Mouse (Mus musculus) liver, adult 2 months (tissue): Measurements from ENCODE around the gene Auts2. TPM values are rescaled to one million over a fixed set of nuclear protein-coding genes. Genes with fewer than 3 reads are reported as not detected.

Source experiments
- DNase-seq: peaks from one replicate; pipeline ENCODE4 v3.0.0-alpha.2; 2011; ENCODE audit warnings: low read depth, low spot score; ENCODE audit errors: extremely low read depth
- H3K27ac ChIP-seq: fragments of 200-500 bp; replicated peaks from 2 replicates; pipeline ENCODE4 v1.5.1; 2012; ENCODE audit warnings: low read depth, mild to moderate bottlenecking, control low read depth, inconsistent platforms, low read length; ENCODE audit not compliant: insufficient read depth
- H3K27me3 ChIP-seq: fragments of 200-500 bp; 2 replicates; pipeline ENCODE4 v1.6.1; 2012; ENCODE audit warnings: mild to moderate bottlenecking, moderate library complexity, low read length, inconsistent platforms; ENCODE audit not compliant: control insufficient read depth, insufficient read depth
- H3K36me3 ChIP-seq: fragments of 200-500 bp; 2 replicates; pipeline ENCODE4 v1.6.1; 2012; ENCODE audit warnings: low read length, inconsistent platforms; ENCODE audit not compliant: control insufficient read depth, insufficient read depth
- H3K4me1 ChIP-seq: fragments of 200-500 bp; 2 replicates; pipeline ENCODE4 v1.6.1; 2011; ENCODE audit warnings: low read length; ENCODE audit not compliant: control insufficient read depth, insufficient read depth
- H3K4me3 ChIP-seq: fragments of 200-500 bp; 2 replicates; pipeline ENCODE4 v1.5.1; 2011; ENCODE audit warnings: low read depth, mild to moderate bottlenecking, control low read depth, low read length, moderate library complexity; ENCODE audit not compliant: insufficient read depth
- H3K79me2 ChIP-seq: fragments of 200-500 bp; 2 replicates; pipeline ENCODE4 v1.6.1; 2012; ENCODE audit warnings: inconsistent platforms, mild to moderate bottlenecking, low read length, moderate library complexity; ENCODE audit not compliant: control insufficient read depth, insufficient read depth
- H3K9ac ChIP-seq: fragments of 200-500 bp; 2 replicates; pipeline ENCODE4 v1.6.1; 2012; ENCODE audit warnings: low read depth, mild to moderate bottlenecking, control low read depth, inconsistent platforms, low read length
- CTCF ChIP-seq: fragments of 200-500 bp; IDR thresholded peaks from 2 replicates; pipeline ENCODE4 v1.5.1; 2011; ENCODE audit warnings: low read depth, low read length, control low read depth
- POLR2A ChIP-seq: fragments of 200-500 bp; IDR thresholded peaks from 2 replicates; pipeline ENCODE4 v1.6.1; 2011; ENCODE audit warnings: low read length, control low read depth; ENCODE audit not compliant: insufficient read depth; ENCODE audit errors: extremely low read depth
- WGBS: fragments of 180-500 bp; shearing (Covaris S2); methylation state at CpG from one replicate; pipeline ENCODE4 v1.1.7; 2018; 5-methylcytosine and 5-hydroxymethylcytosine counted together
- polyA plus RNA-seq: library from polyadenylated mRNA; depleted of rRNA; stranded (reverse); fragments of >200 nt; gene quantifications from 2 replicates; pipeline ENCODE4 v1.2.3, GENCODE M21; 2012
- total RNA-seq: library from RNA; depleted of rRNA; stranded (reverse); fragments of >200 nt; gene quantifications from 2 replicates; pipeline ENCODE4 v1.2.3, GENCODE M21; 2014

Gene Auts2
- total and polyA plus RNA-seq, 2 experiments = 0.37 to 0.51 TPM

DNA sequence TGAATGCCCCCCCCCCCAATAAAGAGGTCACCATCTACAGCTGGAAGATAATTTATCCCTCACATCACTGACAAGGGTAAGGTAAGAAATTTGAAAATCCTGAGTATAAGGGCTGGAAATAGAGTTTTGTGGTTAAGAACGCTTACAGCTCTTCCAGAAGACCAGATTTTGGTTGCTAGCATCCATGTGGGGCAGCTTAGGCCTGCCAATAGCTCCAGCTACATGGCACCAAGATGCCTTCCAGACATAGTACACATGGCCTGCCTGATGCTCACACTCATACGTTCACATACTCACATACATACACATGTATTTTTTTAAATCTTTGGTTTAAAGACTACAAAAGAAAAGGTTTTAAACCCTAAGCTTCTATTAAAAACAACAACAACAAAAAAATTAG, 467.2 kb downstream of the Auts2 start:
- TF ChIP-seq POLR2A = no peak
- no peak for TF ChIP-seq CTCF
- no peaks in the 10 kb centered on the region for H3K36me3 ChIP-seq
- 97% methylated on average over 2 of the region's 2 CpGs for WGBS
- no peaks in the 10 kb centered on the region for H3K79me2 ChIP-seq
- H3K27me3 ChIP-seq = no peaks in the 10 kb centered on the region
- H3K4me3 ChIP-seq = no peak overlapping the region
- no peaks in the 10 kb centered on the region for H3K4me1 ChIP-seq
- no peak overlapping the region for H3K27ac ChIP-seq
- H3K9ac ChIP-seq = no peak overlapping the region
- no peak for DNase-seq

GRCm38 (mm10) chr5:132074724-132075374, 468.3 kb downstream of the Auts2 start:
- no peak overlapping the region for H3K27ac ChIP-seq
- no peak overlapping the region for H3K9ac ChIP-seq
- H3K4me1 ChIP-seq = no peaks in the 10 kb centered on the region
- no peaks in the 10 kb centered on the region for H3K27me3 ChIP-seq
- TF ChIP-seq POLR2A (no peak), CTCF (no peak)
- no peak for DNase-seq
- WGBS = 74% methylated on average over 19 of the region's 19 CpGs
- H3K79me2 ChIP-seq = no peaks in the 10 kb centered on the region
- no peaks in the 10 kb centered on the region for H3K36me3 ChIP-seq
- H3K4me3 ChIP-seq = no peak overlapping the region

GRCm38 (mm10) chr5:132074360-132074723, 468.8 kb downstream of the Auts2 start:
- Histone ChIP-seq H3K9ac (no peak overlapping the region), H3K79me2 (no peaks in the 10 kb centered on the region), H3K4me3 (no peak overlapping the region), H3K27ac (no peak overlapping the region), H3K4me1 (no peaks in the 10 kb centered on the region), H3K36me3 (no peaks in the 10 kb centered on the region), H3K27me3 (no peaks in the 10 kb centered on the region)
- WGBS = 71% methylated on average over 11 of the region's 11 CpGs
- no peak for TF ChIP-seq POLR2A
- TF ChIP-seq CTCF = no peak
- DNase-seq = no peak

DNA sequence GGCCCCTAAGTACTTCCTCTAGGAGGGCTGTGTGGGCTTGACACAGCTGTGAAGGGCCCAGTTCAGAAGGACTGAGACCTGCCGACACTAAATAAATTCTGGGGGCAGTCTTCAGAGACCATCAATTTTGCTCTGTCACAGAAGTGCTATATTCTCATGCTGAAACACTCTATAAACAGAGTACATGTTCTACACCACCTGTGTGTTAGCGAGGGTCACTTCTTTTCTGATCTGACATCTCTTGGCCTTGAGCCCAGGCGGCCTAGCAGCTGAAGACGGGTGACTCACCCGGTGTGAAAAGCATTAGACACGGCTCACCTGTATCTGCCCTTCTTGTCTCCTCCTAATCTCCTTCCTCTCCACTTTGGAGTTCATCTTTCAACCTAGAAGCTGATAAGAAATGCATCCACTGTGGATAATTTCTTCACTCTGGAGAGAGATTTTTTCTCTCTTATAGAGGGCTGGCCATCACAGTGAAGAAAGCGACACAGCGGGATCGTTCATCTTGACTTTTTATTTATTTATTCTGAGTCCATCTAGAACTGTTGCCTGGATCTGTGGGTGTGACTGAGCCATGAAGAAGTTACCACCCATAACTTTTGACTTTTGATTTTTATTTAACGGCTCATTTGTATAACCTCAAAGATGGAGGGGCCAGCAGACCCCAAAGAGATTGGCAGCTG, 469.3 kb downstream of the Auts2 start:
- H3K27me3 ChIP-seq = no peaks in the 10 kb centered on the region
- no peak overlapping the region for H3K27ac ChIP-seq
- H3K36me3 ChIP-seq = no peaks in the 10 kb centered on the region
- H3K4me3 ChIP-seq = no peak overlapping the region
- no peaks in the 10 kb centered on the region for H3K79me2 ChIP-seq
- TF ChIP-seq CTCF = no peak
- TF ChIP-seq POLR2A = no peak
- WGBS = 70% methylated on average over 10 of the region's 10 CpGs
- no peak for DNase-seq
- H3K9ac ChIP-seq = no peak overlapping the region
- H3K4me1 ChIP-seq = no peaks in the 10 kb centered on the region

GRCm38 (mm10) chr5:132072356-132072755, 470.8 kb downstream of the Auts2 start:
- Histone ChIP-seq H3K36me3 (no peaks in the 10 kb centered on the region), H3K79me2 (no peaks in the 10 kb centered on the region), H3K4me1 (no peaks in the 10 kb centered on the region), H3K4me3 (no peak overlapping the region), H3K27me3 (no peaks in the 10 kb centered on the region), H3K9ac (no peak overlapping the region), H3K27ac (no peak overlapping the region)
- no peak for DNase-seq
- WGBS = 80% methylated on average over 4 of the region's 4 CpGs
- TF ChIP-seq POLR2A (no peak), CTCF (no peak)
